Mouse (Mus musculus) midbrain, embryonic 12.5 days (tissue): ENCODE measurements around the gene Krt36. TPM values are rescaled to one million over a fixed set of nuclear protein-coding genes. Genes with fewer than 3 reads are reported as not detected.

Experiments
- ATAC-seq: fragments of 200-750 bp; cut with Nextera tagmentation; 2 replicates; pipeline ENCODE4 v1.8.0; 2017; ENCODE audit warnings: low read depth, moderate TSS enrichment, moderate library complexity; ENCODE audit not compliant: low FRiP score
- H3K27ac ChIP-seq: fragments of 300-500 bp; sonication (generic); replicated peaks from 2 replicates; pipeline ENCODE4 v1.5.1; 2016; ENCODE audit warnings: mild to moderate bottlenecking
- H3K27me3 ChIP-seq: fragments of 300-500 bp; sonication (generic); 2 replicates; pipeline ENCODE4 v1.6.1; 2016; ENCODE audit warnings: mild to moderate bottlenecking
- H3K36me3 ChIP-seq: fragments of 300-500 bp; sonication (generic); 2 replicates; pipeline ENCODE4 v1.6.1; 2016
- H3K4me1 ChIP-seq: fragments of 300-500 bp; sonication (generic); 2 replicates; pipeline ENCODE4 v1.6.1; 2016
- H3K4me2 ChIP-seq: fragments of 300-500 bp; sonication (generic); replicated peaks from 2 replicates; pipeline ENCODE4 v1.6.1; 2016; ENCODE audit warnings: mild to moderate bottlenecking, moderate library complexity
- H3K4me3 ChIP-seq: fragments of 300-500 bp; sonication (generic); 2 replicates; pipeline ENCODE4 v1.5.1; 2016; ENCODE audit warnings: mild to moderate bottlenecking
- H3K9ac ChIP-seq: fragments of 300-500 bp; sonication (generic); replicated peaks from 2 replicates; pipeline ENCODE4 v1.6.1; 2016; ENCODE audit warnings: mild to moderate bottlenecking, moderate library complexity
- H3K9me3 ChIP-seq: fragments of 300-500 bp; sonication (generic); 2 replicates; pipeline ENCODE4 v1.6.1; 2016; ENCODE audit warnings: mild to moderate bottlenecking
- WGBS: fragments of 180-500 bp; shearing (Covaris S2); methylation state at CpG from one replicate; pipeline ENCODE4 v1.1.7; 2016; 5-methylcytosine and 5-hydroxymethylcytosine counted together
- polyA plus RNA-seq: library from polyadenylated mRNA; unstranded; fragments of >200 nt; fragmentation: Nextera tagmentation; extraction: Ambion mirVana; gene quantifications from 2 replicates; pipeline ENCODE4 v1.2.1, GENCODE M21; 2016

Gene Krt36
- polyA plus RNA-seq: not detected in 2 replicates

GRCm38 (mm10) chr11:100105576-100106122, at the start of gene Krt36:
Krt36 (minus strand) TSS chr11:100105626.
- no peak within 1 kb of the TSS for H3K27ac ChIP-seq
- 90% methylated on average over 6 of the region's 6 CpGs for WGBS
- no peaks in the 10 kb centered on the region for H3K9me3 ChIP-seq
- H3K27me3 ChIP-seq: no peaks in the 10 kb centered on the region
- no peak within 1 kb of the TSS for H3K4me3 ChIP-seq
- H3K36me3 ChIP-seq: no peaks in the 10 kb centered on the region
- no peak within 1 kb of the TSS for H3K9ac ChIP-seq
- no peak for ATAC-seq
- no peaks in the 10 kb centered on the region for H3K4me1 ChIP-seq
- no peak within 1 kb of the TSS for H3K4me2 ChIP-seq

- Histone ChIP-seq H3K27me3 (peaks cover 39% of the 10 kb centered on the region), H3K36me3 (no peaks in the 10 kb centered on the region), H3K9me3 (no peaks in the 10 kb centered on the region), H3K4me1 (peaks cover 10% of the 10 kb centered on the region), H3K4me3 (no peak within 1 kb of the TSS), H3K4me2 (no peak within 1 kb of the TSS), H3K9ac (no peak within 1 kb of the TSS), H3K27ac (no peak within 1 kb of the TSS)
- WGBS: 38% methylated on average over 9 of the region's 9 CpGs
- ATAC-seq: no peak
Measured at GRCm38 (mm10) chr11:100148615-100149330, 43.3 kb upstream of the Krt36 start, which contains the start of gene Krt19. Krt19 (minus strand) TSS chr11:100148665.

- no peak overlapping the region for H3K4me3 ChIP-seq
- H3K36me3 ChIP-seq: no peaks in the 10 kb centered on the region
- peaks cover 10% of the 10 kb centered on the region for H3K4me1 ChIP-seq
- ATAC-seq: no peak
- H3K9me3 ChIP-seq: no peaks in the 10 kb centered on the region
- 76% methylated on average over 5 of the region's 5 CpGs for WGBS
- no peak overlapping the region for H3K4me2 ChIP-seq
- no peak overlapping the region for H3K9ac ChIP-seq
- H3K27me3 ChIP-seq: peaks cover 41% of the 10 kb centered on the region
- H3K27ac ChIP-seq: no peak overlapping the region
Measured at GRCm38 (mm10) chr11:100147566-100148353, 42.3 kb upstream of the Krt36 start.

- WGBS: 4% methylated on average over 13 of the region's 13 CpGs
- no peak overlapping the region for H3K27ac ChIP-seq
Measured at GRCm38 (mm10) chr11:100145858-100146560, 40.6 kb upstream of the Krt36 start.

GRCm38 (mm10) chr11:100145104-100145503, 39.7 kb upstream of the Krt36 start:
- WGBS: 3% methylated on average over 20 of the region's 20 CpGs
- Histone ChIP-seq H3K27me3 (peaks cover 41% of the 10 kb centered on the region), H3K27ac (no peak overlapping the region), H3K4me3 (peak overlapping the region; percentile 27), H3K4me2 (peak overlapping the region; percentile 50), H3K4me1 (peaks cover 10% of the 10 kb centered on the region), H3K9me3 (no peaks in the 10 kb centered on the region), H3K9ac (no peak overlapping the region; the same call in 1 of the 2 replicates), H3K36me3 (no peaks in the 10 kb centered on the region)
- ATAC-seq: no peak

More at GRCm38 (mm10) chr11:100145858-100146560, 40.6 kb upstream of the Krt36 start:
- peaks cover 41% of the 10 kb centered on the region for H3K27me3 ChIP-seq
- no peaks in the 10 kb centered on the region for H3K36me3 ChIP-seq
- H3K9ac ChIP-seq: no peak overlapping the region
- no peak for ATAC-seq
- peak overlapping the region; percentile 50 for H3K4me2 ChIP-seq
- H3K4me3 ChIP-seq: peak overlapping the region; percentile 27
- H3K4me1 ChIP-seq: peaks cover 10% of the 10 kb centered on the region
- H3K9me3 ChIP-seq: no peaks in the 10 kb centered on the region

GRCm38 (mm10) chr11:100140966-100141365, 35.5 kb upstream of the Krt36 start:
- Histone ChIP-seq H3K27ac (no peak overlapping the region), H3K9me3 (no peaks in the 10 kb centered on the region), H3K4me1 (peaks cover 31% of the 10 kb centered on the region), H3K4me3 (no peak overlapping the region), H3K4me2 (no peak overlapping the region), H3K9ac (no peak overlapping the region), H3K27me3 (peaks cover 35% of the 10 kb centered on the region), H3K36me3 (no peaks in the 10 kb centered on the region)
- 91% methylated on average over 21 of the region's 21 CpGs for WGBS
- no peak for ATAC-seq

- Histone ChIP-seq H3K9me3 (no peaks in the 10 kb centered on the region), H3K4me1 (peaks cover 22% of the 10 kb centered on the region), H3K27ac (no peak overlapping the region), H3K27me3 (peaks cover 28% of the 10 kb centered on the region), H3K4me2 (no peak overlapping the region), H3K36me3 (no peaks in the 10 kb centered on the region), H3K4me3 (no peak overlapping the region), H3K9ac (no peak overlapping the region)
- no peak for ATAC-seq
- WGBS: 68% methylated on average over 2 of the region's 2 CpGs
Measured at GRCm38 (mm10) chr11:100139391-100139790, 34.0 kb upstream of the Krt36 start.

GRCm38 (mm10) chr11:100138809-100139208, 33.4 kb upstream of the Krt36 start:
- no peak for ATAC-seq
- Histone ChIP-seq H3K36me3 (no peaks in the 10 kb centered on the region), H3K9ac (no peak overlapping the region), H3K27ac (no peak overlapping the region), H3K4me1 (peaks cover 22% of the 10 kb centered on the region), H3K9me3 (no peaks in the 10 kb centered on the region), H3K27me3 (peaks cover 22% of the 10 kb centered on the region), H3K4me2 (no peak overlapping the region), H3K4me3 (no peak overlapping the region)
- 39% methylated on average over 7 of the region's 7 CpGs for WGBS

- Histone ChIP-seq H3K4me1 (peaks cover 22% of the 10 kb centered on the region), H3K9me3 (no peaks in the 10 kb centered on the region), H3K4me2 (no peak overlapping the region), H3K27ac (no peak overlapping the region), H3K9ac (no peak overlapping the region), H3K27me3 (peaks cover 26% of the 10 kb centered on the region), H3K36me3 (no peaks in the 10 kb centered on the region), H3K4me3 (no peak overlapping the region)
- WGBS: 42% methylated on average over 5 of the region's 5 CpGs
- ATAC-seq: no peak; the same call in 1 of the 2 replicates
Measured at GRCm38 (mm10) chr11:100137693-100138092, 32.3 kb upstream of the Krt36 start.

GRCm38 (mm10) chr11:100136559-100136958, 31.1 kb upstream of the Krt36 start:
- Histone ChIP-seq H3K9ac (0 out of 2 replicates have a peak overlapping the region, but pooled peaks have one; percentile 2), H3K4me2 (no peak overlapping the region), H3K4me3 (no peak overlapping the region), H3K9me3 (no peaks in the 10 kb centered on the region), H3K4me1 (peaks cover 22% of the 10 kb centered on the region), H3K27ac (no peak overlapping the region), H3K27me3 (peaks cover 26% of the 10 kb centered on the region), H3K36me3 (no peaks in the 10 kb centered on the region)
- WGBS: 26% methylated on average over 5 of the region's 5 CpGs
- ATAC-seq: no peak

GRCm38 (mm10) chr11:100135731-100136130, 30.3 kb upstream of the Krt36 start, which contains the start of gene Krt15:
Krt15 (minus strand) TSS chr11:100135928.
- Histone ChIP-seq H3K4me1 (peaks cover 22% of the 10 kb centered on the region), H3K36me3 (no peaks in the 10 kb centered on the region), H3K9me3 (no peaks in the 10 kb centered on the region), H3K27ac (no peak within 1 kb of the TSS), H3K9ac (0 out of 2 replicates have a peak within 1 kb of the TSS, but pooled peaks have one; percentile 2), H3K4me3 (no peak within 1 kb of the TSS), H3K27me3 (peaks cover 26% of the 10 kb centered on the region), H3K4me2 (no peak within 1 kb of the TSS)
- ATAC-seq: no peak
- WGBS: 66% methylated on average over 7 of the region's 7 CpGs
